Mouse (Mus musculus) hindbrain, embryonic 11.5 days (tissue): ENCODE results near the gene Spata46. TPM values are rescaled to one million over a fixed set of nuclear protein-coding genes. Genes with fewer than 3 reads are reported as not detected.

Experiments
- ATAC-seq: fragments of 200-750 bp; cut with Nextera tagmentation; 2 replicates; pipeline ENCODE4 v1.8.0; 2017; ENCODE audit warnings: mild to moderate bottlenecking, moderate TSS enrichment, moderate library complexity; ENCODE audit not compliant: low FRiP score
- DNase-seq: peaks from one replicate; pipeline ENCODE4 v3.0.0-alpha.2; 2015; ENCODE audit warnings: low spot score
- H3K27ac ChIP-seq: fragments of 300-500 bp; sonication (generic); 2 replicates; pipeline ENCODE4 v1.5.1; 2014; ENCODE audit warnings: mild to moderate bottlenecking, low read depth, low read length
- H3K27me3 ChIP-seq: fragments of 300-500 bp; sonication (generic); 2 replicates; pipeline ENCODE4 v1.6.1; 2014; ENCODE audit warnings: mild to moderate bottlenecking, low read length, moderate library complexity, mixed read lengths; ENCODE audit not compliant: control insufficient read depth, insufficient read depth
- H3K36me3 ChIP-seq: fragments of 300-500 bp; sonication (generic); 2 replicates; pipeline ENCODE4 v1.6.1; 2014; ENCODE audit warnings: mild to moderate bottlenecking, low read length, moderate library complexity, mixed read lengths; ENCODE audit not compliant: control insufficient read depth, insufficient read depth
- H3K4me1 ChIP-seq: fragments of 300-500 bp; sonication (generic); replicated peaks from 2 replicates; pipeline ENCODE4 v1.6.1; 2014; ENCODE audit warnings: low read length, mixed read lengths; ENCODE audit not compliant: control insufficient read depth, insufficient read depth
- H3K4me2 ChIP-seq: fragments of 300-500 bp; sonication (generic); replicated peaks from 2 replicates; pipeline ENCODE4 v1.6.1; 2014; ENCODE audit warnings: mild to moderate bottlenecking, low read depth, low read length
- H3K4me3 ChIP-seq: fragments of 300-500 bp; sonication (generic); 2 replicates; pipeline ENCODE4 v1.5.1; 2014; ENCODE audit warnings: low read depth, low read length
- H3K9ac ChIP-seq: fragments of 300-500 bp; sonication (generic); 2 replicates; pipeline ENCODE4 v1.6.1; 2014; ENCODE audit warnings: low read depth, low read length
- H3K9me3 ChIP-seq: fragments of 300-500 bp; sonication (generic); 2 replicates; pipeline ENCODE4 v1.6.1; 2016; ENCODE audit warnings: low read length; ENCODE audit not compliant: control insufficient read depth
- WGBS: fragments of 180-500 bp; shearing (Covaris S2); extraction: QIAGEN DNeasy Blood & Tissue Kit; methylation state at CpG from one replicate; pipeline ENCODE4 v1.1.7; 2014; 5-methylcytosine and 5-hydroxymethylcytosine counted together
- polyA plus RNA-seq: library from polyadenylated mRNA; unstranded; fragments of >200 nt; fragmentation: Nextera tagmentation; extraction: Ambion mirVana; gene quantifications from 2 replicates; pipeline ENCODE4 v1.2.1, GENCODE M21; 2014

Spata46 gene
- 1.4 and 1.9 TPM in 2 replicates for polyA plus RNA-seq

GRCm38 (mm10) chr1:170308503-170308902 is at the start of gene Spata46:
Gene Spata46, plus strand, starts transcription at chr1:170308803.
- 91% methylated on average over 4 of the region's 4 CpGs for WGBS
- Histone ChIP-seq H3K27me3 (no peaks in the 10 kb centered on the region), H3K9ac (no peak within 1 kb of the TSS), H3K4me2 (no peak within 1 kb of the TSS), H3K4me3 (no peak within 1 kb of the TSS), H3K4me1 (no peaks in the 10 kb centered on the region), H3K27ac (no peak within 1 kb of the TSS), H3K9me3 (no peaks in the 10 kb centered on the region), H3K36me3 (no peaks in the 10 kb centered on the region)
- ATAC-seq (no peak), DNase-seq (no peak)

GRCm38 (mm10) chr1:170270281-170270680 is 38.3 kb upstream of the Spata46 start:
- no peaks in the 10 kb centered on the region for H3K27me3 ChIP-seq
- DNase-seq: no peak
- no peaks in the 10 kb centered on the region for H3K4me1 ChIP-seq
- no peak for ATAC-seq
- H3K4me2 ChIP-seq: no peak overlapping the region
- no peak overlapping the region for H3K9ac ChIP-seq
- H3K4me3 ChIP-seq: no peak overlapping the region
- no peaks in the 10 kb centered on the region for H3K9me3 ChIP-seq
- 87% methylated on average over 6 of the region's 6 CpGs for WGBS
- no peaks in the 10 kb centered on the region for H3K36me3 ChIP-seq
- H3K27ac ChIP-seq: no peak overlapping the region

- Histone ChIP-seq H3K9ac (no peak overlapping the region), H3K36me3 (no peaks in the 10 kb centered on the region), H3K9me3 (no peaks in the 10 kb centered on the region), H3K4me2 (no peak overlapping the region), H3K4me3 (no peak overlapping the region), H3K27ac (no peak overlapping the region), H3K4me1 (no peaks in the 10 kb centered on the region), H3K27me3 (no peaks in the 10 kb centered on the region)
- WGBS: 84% methylated on average over 4 of the region's 4 CpGs
- ATAC-seq: no peak
- DNase-seq: no peak
These were observed 37.9 kb upstream of the Spata46 start for GRCm38 (mm10) chr1:170270696-170271095.

- H3K27ac ChIP-seq: no peak overlapping the region
- DNase-seq (no peak), ATAC-seq (no peak)
- H3K36me3 ChIP-seq: no peaks in the 10 kb centered on the region
- no peak overlapping the region for H3K9ac ChIP-seq
- H3K4me2 ChIP-seq: no peak overlapping the region
- H3K4me1 ChIP-seq: no peaks in the 10 kb centered on the region
- H3K4me3 ChIP-seq: no peak overlapping the region
- H3K27me3 ChIP-seq: no peaks in the 10 kb centered on the region
- no peaks in the 10 kb centered on the region for H3K9me3 ChIP-seq
These were observed 35.4 kb upstream of the Spata46 start for GRCm38 (mm10) chr1:170273252-170273651.

GRCm38 (mm10) chr1:170277016-170277415 is 31.6 kb upstream of the Spata46 start, which contains the start of gene Sh2d1b1:
Gene Sh2d1b1, plus strand, starts transcription at chr1:170277320.
- Histone ChIP-seq H3K27ac (no peak within 1 kb of the TSS), H3K9ac (no peak within 1 kb of the TSS), H3K9me3 (no peaks in the 10 kb centered on the region), H3K4me1 (no peaks in the 10 kb centered on the region), H3K4me2 (no peak within 1 kb of the TSS), H3K4me3 (no peak within 1 kb of the TSS), H3K36me3 (no peaks in the 10 kb centered on the region), H3K27me3 (no peaks in the 10 kb centered on the region)
- ATAC-seq (no peak), DNase-seq (no peak)
- WGBS: 86% methylated on average over 2 of the region's 3 CpGs

- no peaks in the 10 kb centered on the region for H3K27me3 ChIP-seq
- H3K27ac ChIP-seq: no peak overlapping the region
- 80% methylated on average over 4 of the region's 4 CpGs for WGBS
These were observed 26.0 kb upstream of the Spata46 start for GRCm38 (mm10) chr1:170282415-170283129.

GRCm38 (mm10) chr1:170292239-170292951 is 16.2 kb upstream of the Spata46 start:
- 43% methylated on average over 9 of the region's 9 CpGs for WGBS
- no peaks in the 10 kb centered on the region for H3K27me3 ChIP-seq
- no peak overlapping the region for H3K4me3 ChIP-seq
- no peaks in the 10 kb centered on the region for H3K36me3 ChIP-seq
- no peak overlapping the region for H3K4me2 ChIP-seq
- no peak overlapping the region for H3K9ac ChIP-seq
- DNase-seq (peak; percentile 71), ATAC-seq (peak; percentile 47)
- no peak overlapping the region for H3K27ac ChIP-seq
- H3K9me3 ChIP-seq: no peaks in the 10 kb centered on the region
- H3K4me1 ChIP-seq: no peaks in the 10 kb centered on the region

More at GRCm38 (mm10) chr1:170282415-170283129, 26.0 kb upstream of the Spata46 start:
- no peaks in the 10 kb centered on the region for H3K4me1 ChIP-seq
- no peak overlapping the region for H3K4me2 ChIP-seq
- H3K9me3 ChIP-seq: no peaks in the 10 kb centered on the region
- ATAC-seq: no peak
- H3K36me3 ChIP-seq: no peaks in the 10 kb centered on the region
- no peak for DNase-seq
- no peak overlapping the region for H3K4me3 ChIP-seq
- H3K9ac ChIP-seq: no peak overlapping the region

GRCm38 (mm10) chr1:170293257-170293656 is 15.3 kb upstream of the Spata46 start:
- Histone ChIP-seq H3K4me2 (no peak overlapping the region), H3K36me3 (no peaks in the 10 kb centered on the region), H3K27ac (no peak overlapping the region), H3K4me3 (no peak overlapping the region), H3K9ac (no peak overlapping the region), H3K27me3 (no peaks in the 10 kb centered on the region), H3K9me3 (no peaks in the 10 kb centered on the region), H3K4me1 (no peaks in the 10 kb centered on the region)
- WGBS: 82% methylated on average over 5 of the region's 5 CpGs
- ATAC-seq (peak; percentile 40; the same call in 1 of the 2 replicates), DNase-seq (no peak)
